9 mouse cellular contexts compared by ENCODE assay signal in genomic region chr1:64060116-64060515, GRCm38 (mm10).
A peak's percentile ranks its signal among the peaks of the same experiment; 100 is the strongest.
DNase-seq lines count a peak whose midpoint lies in the region; ATAC-seq and TF ChIP-seq lines count a peak whose summit lies in the region.
"Had no signal": no experiment of that assay in that cellular context is flagged by ENCODE, and none has a peak within 500 bp of the region (broad histone marks: within the 10 kb centered on the region; RNA-seq: fewer than 3 reads in every experiment).

No protein-coding gene starts in this region.

- no peak for ATAC-seq in kidney, embryonic 14.5 days (ENCODE audit: low FRiP score, low TSS enrichment)
- ATAC-seq in forebrain, embryonic 11.5 days (replicated peaks; ENCODE audit: low FRiP score): no peak
- ATAC-seq in hindbrain, postnatal 0 days: no peak
- no peak for ATAC-seq in neural tube, embryonic 13.5 days (ENCODE audit: low read depth)
- ATAC-seq in cerebellum, adult (ENCODE audit: insufficient number of reproducible peaks, low FRiP score, low TSS enrichment): no peak

- WGBS in kidney, embryonic 14.5 days: 74% methylated on average over 7 of the region's 7 CpGs
- 84% methylated on average over 7 of the region's 7 CpGs for WGBS in forebrain, embryonic 11.5 days
- 61% methylated on average over 7 of the region's 7 CpGs for WGBS in hindbrain, postnatal 0 days
- WGBS in neural tube, embryonic 13.5 days: 52% methylated on average over 7 of the region's 7 CpGs

- no peak overlapping the region for H3K4me2 ChIP-seq in kidney, embryonic 14.5 days (replicated peaks; ENCODE audit: low read depth, low read length)
- no peak overlapping the region for H3K4me2 ChIP-seq in forebrain, embryonic 11.5 days (ENCODE audit: low read depth, low read length, severe bottlenecking)
- no peak overlapping the region for H3K4me2 ChIP-seq in hindbrain, postnatal 0 days (ENCODE audit: low read depth, low read length)
- peak overlapping the region; percentile 32 for H3K4me2 ChIP-seq in neural tube, embryonic 13.5 days
- H3K4me2 ChIP-seq: liver, embryonic 15.5 days had no signal

- H3K9ac ChIP-seq in kidney, embryonic 14.5 days (ENCODE audit: low read depth, low read length): no peak overlapping the region
- H3K9ac ChIP-seq in forebrain, embryonic 11.5 days (ENCODE audit: low read length): peak overlapping the region; percentile 3; the same call in 1 of the 2 replicates
- no peak overlapping the region for H3K9ac ChIP-seq in hindbrain, postnatal 0 days (replicated peaks; ENCODE audit: low read length)
- H3K9ac ChIP-seq in neural tube, embryonic 13.5 days: peak overlapping the region; percentile 51
- H3K9ac ChIP-seq: liver, embryonic 15.5 days had no signal

- no peak overlapping the region for H3K4me3 ChIP-seq in kidney, embryonic 14.5 days (ENCODE audit: low read length)
- H3K4me3 ChIP-seq in forebrain, embryonic 11.5 days (ENCODE audit: low read depth, low read length): no peak overlapping the region
- no peak overlapping the region for H3K4me3 ChIP-seq in hindbrain, postnatal 0 days (ENCODE audit: low read length)
- H3K4me3 ChIP-seq in neural tube, embryonic 13.5 days: no peak overlapping the region
- H3K4me3 ChIP-seq: liver, embryonic 15.5 days had no signal

- no peaks in the 10 kb centered on the region for H3K27me3 ChIP-seq in kidney, embryonic 14.5 days (ENCODE audit: control insufficient read depth, insufficient read depth, low read length)
- H3K27me3 ChIP-seq in forebrain, embryonic 11.5 days (ENCODE audit: control insufficient read depth, insufficient read depth, low read length): no peaks in the 10 kb centered on the region
- H3K27me3 ChIP-seq in hindbrain, postnatal 0 days (ENCODE audit: insufficient read depth, low read length): no peaks in the 10 kb centered on the region
- H3K27me3 ChIP-seq in neural tube, embryonic 13.5 days: no peaks in the 10 kb centered on the region
- H3K27me3 ChIP-seq: liver, embryonic 15.5 days had no signal

- DNase-seq in kidney, adult 18-20 months: peak; percentile 23
- DNase-seq in forebrain, embryonic 11.5 days (ENCODE audit: low spot score): no peak
- DNase-seq in hindbrain, postnatal 0 days (ENCODE audit: low spot score): peak; percentile 46
- DNase-seq in c-Kit-positive CD71-positive TER-119-positive erythroid progenitor cells, embryonic 14.5 days (ENCODE audit: low spot score): no peak
- no peak for DNase-seq in right cerebral cortex, postnatal 25 days

- no peaks in the 10 kb centered on the region for H3K36me3 ChIP-seq in kidney, embryonic 14.5 days (ENCODE audit: control insufficient read depth, insufficient read depth, low read length)
- H3K36me3 ChIP-seq in forebrain, embryonic 11.5 days (ENCODE audit: control insufficient read depth, insufficient read depth, low read length): no peaks in the 10 kb centered on the region
- H3K36me3 ChIP-seq in hindbrain, postnatal 0 days (ENCODE audit: insufficient read depth, low read length): no peaks in the 10 kb centered on the region
- no peaks in the 10 kb centered on the region for H3K36me3 ChIP-seq in neural tube, embryonic 13.5 days

- peaks cover 20% of the 10 kb centered on the region for H3K4me1 ChIP-seq in kidney, embryonic 14.5 days (ENCODE audit: control insufficient read depth, insufficient read depth, low read length)
- H3K4me1 ChIP-seq in forebrain, embryonic 11.5 days (replicated peaks; ENCODE audit: control insufficient read depth, insufficient read depth, low read length): peaks cover 12% of the 10 kb centered on the region
- peaks cover 45% of the 10 kb centered on the region for H3K4me1 ChIP-seq in hindbrain, postnatal 0 days (ENCODE audit: insufficient read depth, low read length)
- H3K4me1 ChIP-seq in neural tube, embryonic 13.5 days (replicated peaks): peaks cover 97% of the 10 kb centered on the region

- peaks cover 2% of the 10 kb centered on the region; the same call in 1 of the 2 replicates for H3K9me3 ChIP-seq in kidney, embryonic 14.5 days (ENCODE audit: control insufficient read depth, low read length)
- H3K9me3 ChIP-seq in forebrain, embryonic 11.5 days (ENCODE audit: control insufficient read depth, low read length): no peaks in the 10 kb centered on the region; the same call in 1 of the 2 replicates
- no peaks in the 10 kb centered on the region for H3K9me3 ChIP-seq in hindbrain, postnatal 0 days (ENCODE audit: low read length)
- H3K9me3 ChIP-seq in neural tube, embryonic 13.5 days: no peaks in the 10 kb centered on the region
- H3K9me3 ChIP-seq: liver, embryonic 15.5 days had no signal

- no peak overlapping the region for H3K27ac ChIP-seq in kidney, embryonic 14.5 days (ENCODE audit: low read depth, low read length)
- no peak overlapping the region for H3K27ac ChIP-seq in forebrain, embryonic 11.5 days (ENCODE audit: low read depth, low read length)
- H3K27ac ChIP-seq in hindbrain, postnatal 0 days: peak overlapping the region; percentile 37
- peak overlapping the region; percentile 91 for H3K27ac ChIP-seq in neural tube, embryonic 13.5 days (replicated peaks)
- H3K27ac ChIP-seq: liver, embryonic 15.5 days had no signal

- no peak for TF ChIP-seq CTCF in hindbrain, postnatal 0 days (IDR thresholded peaks at IDR 0.05; ENCODE audit: low read depth)

Comparison
In these comparisons a context has a peak if more than half of its experiments do, and no peak if none do; other contexts are left out.
1. DNase-seq: peak in kidney, adult 18-20 months (single experiment) and hindbrain, postnatal 0 days (single experiment); none in forebrain, embryonic 11.5 days (single experiment), c-Kit-positive CD71-positive TER-119-positive erythroid progenitor cells, embryonic 14.5 days (single experiment) and right cerebral cortex, postnatal 25 days (single experiment).
2. H3K27ac ChIP-seq: peak in hindbrain, postnatal 0 days (single experiment) and neural tube, embryonic 13.5 days (single experiment); none in kidney, embryonic 14.5 days (single experiment) and forebrain, embryonic 11.5 days (single experiment).
3. H3K9ac ChIP-seq: peak in forebrain, embryonic 11.5 days (single experiment) and neural tube, embryonic 13.5 days (single experiment); none in kidney, embryonic 14.5 days (single experiment) and hindbrain, postnatal 0 days (single experiment).